Mouse (Mus musculus): Measurements from ENCODE around the gene Wee1. TPM values are rescaled to one million over a fixed set of nuclear protein-coding genes. Genes with fewer than 3 reads are reported as not detected.
"Not testable (repeated sequence)": the region's sequence is repeated elsewhere in the genome, so short reads cannot be mapped to it uniquely, and the experiment has no call there.

Gene Wee1
- 47.8 and 53.8 TPM in 2 replicates for total RNA-seq (2017)

DNA sequence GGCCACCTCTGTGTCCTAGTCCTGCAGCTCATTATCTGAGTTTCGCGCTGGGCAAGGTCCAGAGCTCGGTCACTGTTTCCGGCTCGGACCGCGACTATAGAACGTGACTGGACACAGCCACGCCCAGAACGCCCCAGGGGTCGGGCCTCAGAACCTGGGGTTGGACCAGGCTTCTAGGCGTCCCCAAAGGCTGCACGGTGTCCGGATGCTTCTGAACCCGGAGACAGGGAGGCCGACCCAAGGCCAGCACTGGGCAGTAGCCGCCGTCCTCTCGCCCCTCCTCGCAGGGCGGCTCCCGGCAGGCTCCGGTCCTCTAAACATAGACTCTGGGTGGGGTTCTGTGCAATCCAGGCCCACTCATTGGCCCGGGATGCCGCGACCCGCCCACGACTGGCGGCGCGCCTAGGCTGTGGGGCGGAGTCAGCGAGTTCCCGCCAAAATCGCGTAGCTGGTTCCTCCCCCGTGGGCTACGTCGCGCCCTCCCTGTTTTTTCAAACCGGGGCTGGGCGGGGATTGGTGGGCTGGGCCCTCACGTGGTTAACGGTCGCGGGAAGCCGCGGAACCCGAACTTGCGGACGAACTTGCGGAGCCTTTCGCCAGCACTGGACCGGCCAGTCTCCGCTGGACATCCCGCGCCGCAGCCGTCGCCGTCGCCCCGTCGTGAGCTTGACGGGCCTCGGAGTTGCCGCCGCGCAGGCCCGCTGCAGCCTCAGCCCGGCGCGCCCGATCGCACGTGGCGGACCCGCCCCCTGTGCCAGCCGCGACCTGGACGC is at the start of gene Wee1:
Gene Wee1, plus strand, starts transcription at position 531 of the 773 bp plus-strand sequence.
- peak; percentile 90 to 91 for ATAC-seq (replicated peaks in 1 of 2; ENCODE audit: insufficient read depth in 1 of 2, low FRiP score in 2 of 2, low TSS enrichment in 1 of 2, low read depth in 1 of 2, poor library complexity in 2 of 2, severe bottlenecking in 2 of 2)

DNA sequence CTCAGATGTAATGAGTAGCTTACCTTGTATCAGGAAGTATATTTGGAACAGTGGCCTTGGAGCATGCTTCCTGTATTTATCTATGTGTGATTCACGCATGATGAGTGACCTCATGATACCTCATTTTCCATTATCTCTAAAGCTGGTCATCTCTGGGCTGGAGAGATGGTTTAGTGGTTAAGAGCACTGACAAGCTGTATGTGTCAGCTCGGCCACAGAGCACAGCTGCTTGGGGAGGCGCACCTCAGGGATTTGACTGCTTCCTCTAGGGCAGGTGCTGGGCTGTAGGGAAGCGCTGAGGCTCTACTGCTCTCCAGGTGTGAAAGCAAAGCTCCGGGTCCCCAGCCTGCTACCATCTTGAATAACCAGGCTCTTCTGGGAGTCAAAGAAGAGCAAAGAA is 43.7 kb upstream of the Wee1 start:
- ATAC-seq (replicated peaks in 1 of 2; ENCODE audit: insufficient read depth in 1 of 2, low FRiP score in 2 of 2, low TSS enrichment in 1 of 2, low read depth in 1 of 2, poor library complexity in 2 of 2, severe bottlenecking in 2 of 2): no peak

DNA sequence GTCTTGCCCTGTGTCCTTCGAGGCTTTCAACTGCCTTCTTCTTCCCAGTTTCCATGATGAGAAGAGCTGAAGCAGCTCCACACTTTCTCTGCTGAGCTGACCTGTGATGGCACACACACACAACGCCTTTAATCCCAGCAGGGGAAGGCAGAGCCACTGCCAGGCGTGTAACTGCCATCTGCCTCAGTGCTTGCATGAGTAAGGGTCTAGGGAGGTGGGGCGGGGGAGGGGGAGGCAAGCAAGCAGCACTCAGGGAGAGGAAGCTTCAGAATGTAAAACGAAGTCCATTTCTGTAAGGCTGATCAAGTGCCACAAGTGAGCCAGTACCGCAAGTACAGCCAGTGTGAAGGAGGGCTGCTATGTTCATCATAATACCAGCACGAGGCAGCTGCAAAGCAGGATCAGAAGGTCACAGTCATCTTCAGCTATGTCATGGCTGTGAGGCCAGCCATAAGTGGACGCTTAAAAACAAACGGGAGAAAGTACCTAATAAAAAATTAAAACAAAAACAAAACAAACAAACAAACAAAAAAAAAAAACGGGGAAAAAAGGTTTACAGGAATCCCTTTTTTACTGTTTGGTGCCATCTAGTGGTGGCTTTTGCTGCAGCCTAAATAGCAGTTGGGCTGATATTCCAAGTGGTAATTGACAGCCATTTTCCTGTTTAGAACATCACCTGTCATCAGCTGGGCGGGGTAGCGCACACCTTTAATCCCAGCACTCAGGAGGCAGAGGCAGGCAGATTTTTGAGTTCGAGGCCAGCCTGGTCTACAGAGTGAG is 38.3 kb upstream of the Wee1 start:
- ATAC-seq (replicated peaks in 1 of 2; ENCODE audit: insufficient read depth in 1 of 2, low FRiP score in 2 of 2, low TSS enrichment in 1 of 2, low read depth in 1 of 2, poor library complexity in 2 of 2, severe bottlenecking in 2 of 2): peak in 1 of 2 experiments; percentile 22; a peak in 1 of 4 replicates

- ATAC-seq (replicated peaks in 1 of 2; ENCODE audit: insufficient read depth in 1 of 2, low FRiP score in 2 of 2, low TSS enrichment in 1 of 2, low read depth in 1 of 2, poor library complexity in 2 of 2, severe bottlenecking in 2 of 2): no peak
Measured at GRCm38 (mm10) chr7:110085217-110085616, 36.6 kb upstream of the Wee1 start.

GRCm38 (mm10) chr7:110087914-110088313 is 33.9 kb upstream of the Wee1 start:
- ATAC-seq (replicated peaks in 1 of 2; ENCODE audit: insufficient read depth in 1 of 2, low FRiP score in 2 of 2, low TSS enrichment in 1 of 2, low read depth in 1 of 2, poor library complexity in 2 of 2, severe bottlenecking in 2 of 2): no peak

DNA sequence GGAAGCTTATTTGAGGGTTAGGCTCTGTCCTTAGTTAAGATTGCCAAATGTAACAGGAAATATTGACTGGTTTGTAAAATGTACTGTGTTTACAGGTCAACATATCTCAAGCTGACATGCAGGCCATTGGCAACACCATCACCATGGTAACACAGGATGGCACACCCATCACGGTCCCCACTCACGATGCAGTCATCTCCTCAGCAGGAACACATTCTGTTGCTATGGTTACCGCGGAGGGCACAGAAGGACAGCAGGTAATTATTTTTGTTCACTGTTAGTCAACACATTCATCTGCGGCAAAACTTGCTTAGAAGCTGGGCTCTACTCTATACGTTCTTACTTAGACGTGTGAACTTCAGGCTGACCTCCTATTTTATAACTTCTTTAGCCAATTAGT is 30.2 kb upstream of the Wee1 start:
- ATAC-seq (replicated peaks in 1 of 2; ENCODE audit: insufficient read depth in 1 of 2, low FRiP score in 2 of 2, low TSS enrichment in 1 of 2, low read depth in 1 of 2, poor library complexity in 2 of 2, severe bottlenecking in 2 of 2): no peak

GRCm38 (mm10) chr7:110096332-110096731 is 25.5 kb upstream of the Wee1 start:
- no peak for ATAC-seq (replicated peaks in 1 of 2; ENCODE audit: insufficient read depth in 1 of 2, low FRiP score in 2 of 2, low TSS enrichment in 1 of 2, low read depth in 1 of 2, poor library complexity in 2 of 2, severe bottlenecking in 2 of 2)

DNA sequence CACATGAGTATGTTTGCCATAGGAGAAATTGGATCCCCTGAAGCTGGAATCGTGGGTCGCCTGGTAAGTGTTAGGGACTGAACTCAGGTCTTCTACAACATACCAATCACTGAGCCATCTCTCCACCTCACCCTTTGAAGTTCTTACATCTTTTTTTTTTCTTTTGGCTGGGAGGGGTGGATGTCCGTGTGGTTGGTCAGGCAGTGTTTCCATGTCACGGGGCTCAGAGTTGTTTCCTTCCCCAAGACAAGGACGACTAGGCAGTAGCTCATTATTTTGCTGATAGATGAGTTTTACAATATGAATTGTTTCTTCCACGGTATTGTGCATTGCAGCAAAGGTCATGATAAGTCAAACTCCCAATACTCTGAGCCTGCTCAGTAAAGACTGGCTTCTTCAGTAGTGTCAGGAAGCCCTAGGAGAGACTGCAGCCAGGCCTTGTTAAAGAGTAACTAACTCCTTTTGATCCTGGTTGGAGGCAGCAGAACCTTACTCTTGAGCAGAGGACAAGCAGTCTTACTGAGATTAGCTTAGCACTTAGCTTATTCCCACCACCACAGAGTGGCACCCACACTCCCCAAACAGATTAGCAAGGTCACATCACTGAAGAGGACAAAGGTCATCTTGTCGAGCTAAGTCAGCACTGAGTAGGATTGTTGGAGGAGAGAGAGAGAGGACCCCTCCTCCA is 24.6 kb upstream of the Wee1 start:
- no peak for ATAC-seq (replicated peaks in 1 of 2; ENCODE audit: insufficient read depth in 1 of 2, low FRiP score in 2 of 2, low TSS enrichment in 1 of 2, low read depth in 1 of 2, poor library complexity in 2 of 2, severe bottlenecking in 2 of 2)

GRCm38 (mm10) chr7:110100854-110101253 is 21.0 kb upstream of the Wee1 start:
- no peak for ATAC-seq (replicated peaks in 1 of 2; ENCODE audit: insufficient read depth in 1 of 2, low FRiP score in 2 of 2, low TSS enrichment in 1 of 2, low read depth in 1 of 2, poor library complexity in 2 of 2, severe bottlenecking in 2 of 2)

DNA sequence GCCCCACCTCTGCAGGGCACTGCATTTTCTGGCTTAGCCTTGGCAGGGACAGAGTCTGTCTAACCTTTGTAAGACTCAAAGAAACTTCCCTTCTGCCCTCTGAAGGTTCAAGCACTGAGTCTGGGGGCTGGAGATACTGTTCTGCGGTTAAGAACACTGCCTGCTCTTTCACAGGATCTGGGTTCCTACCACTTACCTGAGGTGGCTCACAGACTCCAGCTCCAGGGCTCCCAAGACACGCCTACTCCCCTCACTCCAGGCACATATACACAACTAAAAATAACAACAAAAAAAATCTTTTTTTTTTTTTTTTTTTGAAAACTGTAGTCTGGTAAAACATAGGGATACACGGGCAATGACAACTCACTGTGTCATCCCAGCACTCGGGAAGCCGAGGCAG is 20.6 kb upstream of the Wee1 start:
- no peak for ATAC-seq (replicated peaks in 1 of 2; ENCODE audit: insufficient read depth in 1 of 2, low FRiP score in 2 of 2, low TSS enrichment in 1 of 2, low read depth in 1 of 2, poor library complexity in 2 of 2, severe bottlenecking in 2 of 2)

DNA sequence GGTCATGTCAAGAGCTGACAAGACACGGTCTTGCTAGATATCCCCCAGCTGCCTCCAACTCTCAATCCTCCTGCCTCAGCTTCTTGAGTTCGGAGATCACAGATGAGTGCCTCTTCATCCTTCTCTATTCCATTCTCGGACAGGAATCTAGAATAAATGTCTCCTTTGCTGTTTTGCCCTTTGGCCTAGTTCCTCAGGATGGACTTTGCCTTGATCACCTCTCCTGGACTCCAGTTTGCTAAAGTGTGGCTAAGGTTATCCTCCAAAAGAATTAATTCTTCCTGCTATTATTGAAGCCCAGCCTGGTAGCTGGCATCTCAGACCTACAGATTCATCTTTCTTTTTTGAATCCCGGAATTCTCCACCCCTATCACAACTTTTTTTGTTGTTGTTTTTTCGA is 16.8 kb upstream of the Wee1 start:
- ATAC-seq (replicated peaks in 1 of 2; ENCODE audit: insufficient read depth in 1 of 2, low FRiP score in 2 of 2, low TSS enrichment in 1 of 2, low read depth in 1 of 2, poor library complexity in 2 of 2, severe bottlenecking in 2 of 2): no peak

GRCm38 (mm10) chr7:110106633-110107032 is 15.2 kb upstream of the Wee1 start:
- no peak for ATAC-seq (replicated peaks in 1 of 2; ENCODE audit: insufficient read depth in 1 of 2, low FRiP score in 2 of 2, low TSS enrichment in 1 of 2, low read depth in 1 of 2, poor library complexity in 2 of 2, severe bottlenecking in 2 of 2)

DNA sequence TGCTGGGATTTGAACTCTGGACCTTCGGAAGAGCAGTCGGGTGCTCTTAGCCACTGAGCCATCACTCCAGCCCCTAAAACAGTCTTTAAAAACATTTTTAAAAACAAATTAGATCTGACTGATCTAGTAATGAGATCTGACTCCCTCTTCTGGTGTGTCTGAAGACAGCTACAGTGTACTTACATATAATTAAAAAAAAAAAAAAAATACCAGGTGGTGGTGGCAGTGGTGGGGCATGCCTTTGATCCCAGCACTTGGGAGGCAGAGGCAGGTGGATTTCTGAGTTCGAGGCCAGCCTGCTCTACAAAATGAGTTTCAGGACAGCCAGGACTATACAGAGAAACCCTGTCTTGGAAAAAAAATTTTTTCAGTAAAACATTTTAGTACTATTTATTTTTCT is 13.3 kb upstream of the Wee1 start:
- ATAC-seq (replicated peaks in 1 of 2; ENCODE audit: insufficient read depth in 1 of 2, low FRiP score in 2 of 2, low TSS enrichment in 1 of 2, low read depth in 1 of 2, poor library complexity in 2 of 2, severe bottlenecking in 2 of 2): not testable (repeated sequence)

DNA sequence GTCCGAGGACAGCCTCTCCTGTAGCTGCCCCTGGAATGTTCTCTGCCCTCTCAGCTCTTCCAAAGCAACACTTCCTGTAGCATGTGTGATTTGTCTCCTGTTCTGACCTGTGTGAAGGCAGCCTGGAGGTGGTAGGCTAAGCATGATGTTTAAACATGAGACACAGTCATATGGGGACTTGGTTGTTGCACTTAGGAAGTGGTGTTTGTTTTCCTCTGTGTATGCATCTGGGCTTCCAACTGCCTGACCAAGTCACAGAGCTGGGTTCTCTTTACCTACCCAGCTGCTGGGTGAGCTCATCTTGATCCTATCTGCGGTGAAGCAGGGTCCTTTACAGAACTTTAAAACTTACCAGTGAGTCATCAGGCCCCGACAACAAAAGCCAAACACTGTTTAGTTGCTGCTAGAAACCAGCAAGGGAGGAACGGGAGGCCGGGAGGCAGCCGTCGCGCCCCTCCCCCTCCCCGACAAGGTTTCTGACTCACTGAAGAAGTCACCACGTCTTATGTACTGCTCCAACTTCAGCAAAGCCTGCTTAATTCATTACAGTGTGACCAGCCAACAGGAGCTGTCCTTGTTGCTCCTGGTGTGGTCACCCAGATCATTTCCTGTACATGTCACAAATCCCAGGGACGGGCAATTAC is 12.8 kb upstream of the Wee1 start:
- peak; percentile 59 to 86 for ATAC-seq (replicated peaks in 1 of 2; ENCODE audit: insufficient read depth in 1 of 2, low FRiP score in 2 of 2, low TSS enrichment in 1 of 2, low read depth in 1 of 2, poor library complexity in 2 of 2, severe bottlenecking in 2 of 2)

DNA sequence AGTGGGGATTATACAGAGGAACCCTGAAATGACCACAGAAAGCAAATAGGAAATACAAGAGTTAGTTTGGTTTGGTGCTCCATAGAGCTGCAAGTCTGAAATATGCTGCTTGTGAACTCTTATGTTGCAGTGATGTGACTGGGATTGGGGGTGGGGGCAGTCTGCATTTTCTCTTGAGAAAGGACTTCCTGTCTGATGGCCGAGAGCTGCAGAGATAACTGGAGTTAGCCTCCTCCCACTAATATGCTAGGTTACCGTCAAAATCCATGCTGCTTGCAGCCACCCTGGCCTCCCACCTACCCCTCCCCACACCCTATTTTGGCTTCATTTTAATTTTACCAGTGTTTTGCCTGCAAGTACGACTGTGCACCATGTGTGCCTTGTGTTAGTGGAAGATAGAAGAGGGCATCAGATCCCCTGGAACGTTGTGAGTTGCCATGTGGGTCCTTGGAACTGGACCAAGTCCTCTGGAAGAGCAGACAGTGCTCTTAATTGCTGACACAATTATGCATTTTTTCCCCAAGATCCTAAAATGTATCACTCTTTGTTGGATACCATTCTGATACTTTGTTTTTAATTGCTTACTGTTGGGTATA is 11.7 kb upstream of the Wee1 start:
- no peak for ATAC-seq (replicated peaks in 1 of 2; ENCODE audit: insufficient read depth in 1 of 2, low FRiP score in 2 of 2, low TSS enrichment in 1 of 2, low read depth in 1 of 2, poor library complexity in 2 of 2, severe bottlenecking in 2 of 2)

- no peak for ATAC-seq (replicated peaks in 1 of 2; ENCODE audit: insufficient read depth in 1 of 2, low FRiP score in 2 of 2, low TSS enrichment in 1 of 2, low read depth in 1 of 2, poor library complexity in 2 of 2, severe bottlenecking in 2 of 2)
Measured at GRCm38 (mm10) chr7:110114699-110115098, 7.1 kb upstream of the Wee1 start.

DNA sequence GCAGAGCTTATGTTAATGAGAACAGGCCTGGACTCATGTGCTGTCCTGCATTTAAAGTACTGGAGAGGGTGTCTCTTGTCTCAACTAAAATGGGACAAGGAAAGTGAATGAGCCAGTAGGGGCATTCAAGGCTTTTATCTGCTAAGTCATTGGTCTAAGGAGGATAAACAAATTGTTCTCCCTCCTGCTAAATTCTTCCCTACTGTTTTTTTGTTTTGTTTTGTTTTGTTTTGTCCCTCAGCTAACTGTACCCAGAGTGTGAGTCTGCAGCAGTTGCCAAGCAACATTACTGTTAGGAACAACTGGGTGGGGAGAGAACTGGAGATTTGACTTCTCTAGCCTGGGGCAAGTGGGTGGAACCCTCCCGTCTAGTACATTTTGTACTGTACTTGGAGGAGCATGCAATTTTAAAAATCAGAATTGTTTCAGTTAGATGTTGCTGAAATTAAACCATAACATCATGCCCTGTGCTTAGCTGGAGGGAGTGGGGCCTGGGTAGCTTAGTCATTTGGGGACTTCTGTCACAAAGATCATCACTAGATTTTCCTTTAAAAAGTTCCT is 5.0 kb upstream of the Wee1 start:
- no peak for ATAC-seq (replicated peaks in 1 of 2; ENCODE audit: insufficient read depth in 1 of 2, low FRiP score in 2 of 2, low TSS enrichment in 1 of 2, low read depth in 1 of 2, poor library complexity in 2 of 2, severe bottlenecking in 2 of 2)
